Mouse (Mus musculus) stomach, postnatal 0 days (tissue): ENCODE measurements at regions not wholly inside any gene's neighbourhood (a gene's known extent, or its start where the extent isn't known, plus 50 kb on each side); places are given as distances from the start of the nearest gene placed in this dataset.

Experiments used
- CTCF ChIP-seq: IDR thresholded peaks from 2 replicates; pipeline ENCODE4 v1.5.1; 2016; ENCODE audit warnings: antibody characterized with exemption, low read depth, mild to moderate bottlenecking, moderate library complexity
- EP300 ChIP-seq: optimal IDR thresholded peaks from 2 replicates; pipeline ENCODE3; 2016; ENCODE audit warnings: antibody characterized with exemption

GRCm38 (mm10) chr2:75775217-75775616 lies 56.8 kb upstream of the Agps start:
- TF ChIP-seq CTCF (no peak), EP300 (no peak)
